Mouse (Mus musculus) limb, embryonic 13.5 days (tissue): ENCODE data around the gene Grid1. TPM values are rescaled to one million over a fixed set of nuclear protein-coding genes. Genes with fewer than 3 reads are reported as not detected.
A peak's percentile ranks its signal among the peaks of the same experiment; 100 is the strongest.

Experiments
- ATAC-seq: fragments of 200-750 bp; cut with Nextera tagmentation; 2 replicates; pipeline ENCODE4 v1.8.0; 2017; ENCODE audit warnings: low read depth, moderate number of reproducible peaks, moderate TSS enrichment; ENCODE audit not compliant: low FRiP score
- H3K27ac ChIP-seq: fragments of 300-500 bp; sonication (generic); 2 replicates; pipeline ENCODE4 v1.5.1; 2015; ENCODE audit warnings: inconsistent platforms, mild to moderate bottlenecking, moderate library complexity
- H3K27me3 ChIP-seq: fragments of 300-500 bp; sonication (generic); 2 replicates; pipeline ENCODE4 v1.6.1; 2015; ENCODE audit warnings: mild to moderate bottlenecking, inconsistent platforms
- H3K36me3 ChIP-seq: fragments of 300-500 bp; sonication (generic); 2 replicates; pipeline ENCODE4 v1.6.1; 2015; ENCODE audit warnings: inconsistent platforms, mild to moderate bottlenecking, moderate library complexity
- H3K4me1 ChIP-seq: fragments of 300-500 bp; sonication (generic); 2 replicates; pipeline ENCODE4 v1.6.1; 2015; ENCODE audit warnings: inconsistent platforms
- H3K4me2 ChIP-seq: fragments of 300-500 bp; sonication (generic); replicated peaks from 2 replicates; pipeline ENCODE4 v1.6.1; 2015; ENCODE audit warnings: inconsistent platforms, mild to moderate bottlenecking, moderate library complexity
- H3K4me3 ChIP-seq: fragments of 300-500 bp; sonication (generic); 2 replicates; pipeline ENCODE4 v1.5.1; 2015; ENCODE audit warnings: moderate library complexity, mild to moderate bottlenecking, inconsistent platforms
- H3K9ac ChIP-seq: fragments of 300-500 bp; sonication (generic); 2 replicates; pipeline ENCODE4 v1.6.1; 2015; ENCODE audit warnings: mild to moderate bottlenecking, inconsistent platforms
- H3K9me3 ChIP-seq: fragments of 300-500 bp; sonication (generic); 2 replicates; pipeline ENCODE4 v1.6.1; 2016; ENCODE audit warnings: inconsistent platforms
- WGBS: fragments of 180-500 bp; shearing (Covaris S2); methylation state at CpG from one replicate; pipeline ENCODE4 v1.1.7; 2015; 5-methylcytosine and 5-hydroxymethylcytosine counted together
- microRNA counts: library from miRNA; unstranded; fragments of <30 nt; microRNA quantifications from one replicate; lab custom pipeline; 2016
- microRNA-seq: library from miRNA; unstranded; fragments of <30 nt; microRNA quantifications from one replicate; pipeline ENCODE4, GENCODE M21; 2016
- polyA plus RNA-seq: library from polyadenylated mRNA; unstranded; fragments of >200 nt; fragmentation: Nextera tagmentation; extraction: Ambion mirVana; gene quantifications from 2 replicates; pipeline ENCODE4 v1.2.1, GENCODE M21; 2015

The Grid1 gene
- polyA plus RNA-seq, 1 experiment from 2014 or later = 0.50 TPM

DNA sequence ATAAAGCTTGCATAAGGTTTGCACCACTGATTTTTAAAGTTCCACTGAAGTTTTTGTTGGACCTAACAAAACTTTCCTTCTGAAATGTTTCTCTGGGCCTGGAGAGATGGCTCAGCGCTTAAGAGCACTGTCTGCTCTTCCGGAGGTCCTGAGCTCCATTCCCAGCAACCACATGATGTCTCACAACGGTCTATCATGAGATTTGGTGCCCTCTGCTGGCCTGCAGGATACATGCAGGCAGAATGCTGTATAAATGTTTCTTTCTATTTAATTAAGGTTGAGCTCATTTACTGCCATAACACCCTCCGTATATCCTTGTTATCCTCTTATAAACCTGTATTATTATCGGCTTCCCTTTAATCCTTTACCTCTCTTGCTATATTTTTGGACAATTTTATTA, 805.8 kb downstream of the Grid1 start:
- H3K27me3 ChIP-seq = no peaks in the 10 kb centered on the region
- H3K9ac ChIP-seq = no peak overlapping the region
- no peak for ATAC-seq
- H3K36me3 ChIP-seq = no peaks in the 10 kb centered on the region
- H3K27ac ChIP-seq = no peak overlapping the region
- no peak overlapping the region for H3K4me2 ChIP-seq
- H3K9me3 ChIP-seq = no peaks in the 10 kb centered on the region
- no peak overlapping the region for H3K4me3 ChIP-seq
- WGBS = 91% methylated on average over 5 of the region's 5 CpGs
- no peaks in the 10 kb centered on the region for H3K4me1 ChIP-seq

MicroRNA genes within 50 kb of the gene (microRNA counts, 519-probe panel; counts per million panel counts)
- not detected for microRNA mmu-miR-346 (lab: Ali Mortazavi, UCI)

Small RNA genes within 50 kb of the gene (microRNA-seq; reads per million reads assigned to microRNA genes)
- 13.1 reads per million, percentile 30 among the genes with 10 or more reads in this experiment for gene Mir346

Other genes with a start within 250 kb of the Grid1 start
- gene Ldb3, start 231.4 kb upstream of the Grid1 start, polyA plus RNA-seq = 8.8 and 9.8 TPM in 2 replicates
- 0.42 TPM in 1 of 2 replicates, not detected in the other for gene Opn4, start 220.0 kb upstream of the Grid1 start, polyA plus RNA-seq
- 24.9 and 26.3 TPM in 2 replicates for gene Wapl, start 146.2 kb upstream of the Grid1 start, polyA plus RNA-seq